Mouse (Mus musculus) gastrocnemius, adult 2 months (tissue): Measurements from ENCODE around the gene Wbp11. TPM values are rescaled to one million over a fixed set of nuclear protein-coding genes. Genes with fewer than 3 reads are reported as not detected.

ENCODE experiments used
- DNase-seq: peaks from one replicate; pipeline ENCODE4 v3.0.0; 2022
- H3K27ac ChIP-seq: fragments of 200-600 bp; 2 replicates; pipeline ENCODE4 v1.8.1; 2022; ENCODE audit warnings: mild to moderate bottlenecking
- H3K4me3 ChIP-seq: fragments of 200-600 bp; 2 replicates; pipeline ENCODE4 v1.8.1; 2022; ENCODE audit warnings: mild to moderate bottlenecking, moderate library complexity
- CTCF ChIP-seq: fragments of 200-600 bp; IDR thresholded peaks from 2 replicates; pipeline ENCODE4 v1.8.1; 2022; ENCODE audit warnings: antibody characterized with exemption, mild to moderate bottlenecking, moderate library complexity
- intact Hi-C: fragments of 180-260 bp; cut with DNase I; formaldehyde crosslinking; loops from one replicate; pipeline ENCODE4 v1.15.1; 2025
- total RNA-seq, 2 experiments: library from RNA; stranded (reverse); gene quantifications; 2 replicates each; pipeline ENCODE4 v1.2.3; 2021

Wbp11 gene
- total RNA-seq, 2 experiments from 2014 or later = 48.4 to 54.7 TPM

GRCm38 (mm10) chr6:136827516-136827880 is 535 bp downstream of the Wbp11 start, which contains the start of gene BC049715:
TSS of gene BC049715 (plus strand) at chr6:136827626.
- intact Hi-C loops = loop anchor here (1.0 kb wide), 1 partner anchor 23 kb away; the partner anchor contains the start of gene Hist4h4
- peak within 1 kb of the TSS; percentile 100 for H3K4me3 ChIP-seq
- no peak for TF ChIP-seq CTCF
- H3K27ac ChIP-seq = peak within 1 kb of the TSS; percentile 97
- DNase-seq = no peak

GRCm38 (mm10) chr6:136827116-136827515 is 917 bp downstream of the Wbp11 start:
- intact Hi-C loops = loop anchor here (1.0 kb wide), 1 partner anchor 23 kb away; the partner anchor contains the start of gene Hist4h4

GRCm38 (mm10) chr6:136824987-136825386 is 3.0 kb downstream of the Wbp11 start:
- intact Hi-C loops = no loop called here
- no peak overlapping the region for H3K4me3 ChIP-seq
- no peak for TF ChIP-seq CTCF
- no peak for DNase-seq
- no peak overlapping the region for H3K27ac ChIP-seq

More at GRCm38 (mm10) chr6:136827116-136827515, 917 bp downstream of the Wbp11 start:
- Histone ChIP-seq H3K27ac (peak overlapping the region; percentile 97), H3K4me3 (peak overlapping the region; percentile 100)
- TF ChIP-seq CTCF = no peak
- DNase-seq = no peak

- no peak for TF ChIP-seq CTCF
- Histone ChIP-seq H3K27ac (no peak overlapping the region), H3K4me3 (no peak overlapping the region)
- intact Hi-C loops = no loop called here
- DNase-seq = no peak
Observed at GRCm38 (mm10) chr6:136821086-136821485, 6.9 kb downstream of the Wbp11 start.

- intact Hi-C loops = no loop called here
- TF ChIP-seq CTCF = no peak
- DNase-seq = no peak
- Histone ChIP-seq H3K27ac (no peak overlapping the region), H3K4me3 (no peak overlapping the region)
Observed at GRCm38 (mm10) chr6:136820381-136820780, 7.7 kb downstream of the Wbp11 start.

GRCm38 (mm10) chr6:136817549-136817948 is 10.5 kb downstream of the Wbp11 start:
- DNase-seq = no peak
- Histone ChIP-seq H3K4me3 (no peak overlapping the region), H3K27ac (no peak overlapping the region)
- no peak for TF ChIP-seq CTCF
- intact Hi-C loops = no loop called here

GRCm38 (mm10) chr6:136816826-136817225 is 11.2 kb downstream of the Wbp11 start:
- Histone ChIP-seq H3K4me3 (no peak overlapping the region), H3K27ac (no peak overlapping the region)
- intact Hi-C loops = no loop called here
- no peak for TF ChIP-seq CTCF
- no peak for DNase-seq

- no peak overlapping the region for H3K4me3 ChIP-seq
- no peak overlapping the region for H3K27ac ChIP-seq
- intact Hi-C loops = no loop called here
- no peak for TF ChIP-seq CTCF
- no peak for DNase-seq
Observed at GRCm38 (mm10) chr6:136815381-136815780, 12.7 kb downstream of the Wbp11 start.

- Histone ChIP-seq H3K27ac (no peak overlapping the region), H3K4me3 (no peak overlapping the region)
- intact Hi-C loops = no loop called here
- no peak for DNase-seq
- no peak; the same call in 1 of the 2 replicates for TF ChIP-seq CTCF
Observed at GRCm38 (mm10) chr6:136813117-136813516, 14.9 kb downstream of the Wbp11 start.

GRCm38 (mm10) chr6:136811196-136811595 is 16.8 kb downstream of the Wbp11 start:
- TF ChIP-seq CTCF = no peak
- intact Hi-C loops = no loop called here
- Histone ChIP-seq H3K4me3 (no peak overlapping the region), H3K27ac (no peak overlapping the region)
- no peak for DNase-seq

GRCm38 (mm10) chr6:136809673-136810072 is 18.4 kb downstream of the Wbp11 start:
- no peak for TF ChIP-seq CTCF
- intact Hi-C loops = loop anchor here (10.0 kb wide), 1 partner anchor 265 kb away; no protein-coding TSS in a partner anchor
- DNase-seq = no peak
- Histone ChIP-seq H3K4me3 (peak overlapping the region; percentile 93), H3K27ac (no peak overlapping the region)

- intact Hi-C loops = loop anchor here (10.0 kb wide), 1 partner anchor 264 kb away; no protein-coding TSS in a partner anchor
- H3K4me3 ChIP-seq = peak overlapping the region; percentile 93
- H3K27ac ChIP-seq = peak overlapping the region; percentile 90
- no peak for TF ChIP-seq CTCF
- DNase-seq = peak; percentile 52
Observed at GRCm38 (mm10) chr6:136809077-136809476, 19.0 kb downstream of the Wbp11 start.

GRCm38 (mm10) chr6:136808631-136809046 is 19.4 kb downstream of the Wbp11 start:
- DNase-seq = no peak
- TF ChIP-seq CTCF = no peak
- H3K27ac ChIP-seq = peak overlapping the region; percentile 90
- H3K4me3 ChIP-seq = peak overlapping the region; percentile 93
- intact Hi-C loops = loop anchor here (10.0 kb wide), 1 partner anchor 264 kb away; no protein-coding TSS in a partner anchor

- H3K4me3 ChIP-seq = peak within 1 kb of the TSS; percentile 93
- peak; percentile 99 for DNase-seq
- peak within 1 kb of the TSS; percentile 90 for H3K27ac ChIP-seq
- TF ChIP-seq CTCF = no peak
- intact Hi-C loops = loop anchor here (10.0 kb wide), 1 partner anchor 263 kb away; no protein-coding TSS in a partner anchor
Observed at GRCm38 (mm10) chr6:136808014-136808417, 20.0 kb downstream of the Wbp11 start, which contains the start of gene H2afj. TSS of gene H2afj (plus strand) at chr6:136808244.
